Mouse (Mus musculus) cerebellum, adult 18-20 months (tissue): ENCODE results near the gene Plcb4.

Source experiments
- DNase-seq, 2 experiments: peaks; one replicate each; pipeline ENCODE4 v3.0.0; 2021

Gene Plcb4

DNA sequence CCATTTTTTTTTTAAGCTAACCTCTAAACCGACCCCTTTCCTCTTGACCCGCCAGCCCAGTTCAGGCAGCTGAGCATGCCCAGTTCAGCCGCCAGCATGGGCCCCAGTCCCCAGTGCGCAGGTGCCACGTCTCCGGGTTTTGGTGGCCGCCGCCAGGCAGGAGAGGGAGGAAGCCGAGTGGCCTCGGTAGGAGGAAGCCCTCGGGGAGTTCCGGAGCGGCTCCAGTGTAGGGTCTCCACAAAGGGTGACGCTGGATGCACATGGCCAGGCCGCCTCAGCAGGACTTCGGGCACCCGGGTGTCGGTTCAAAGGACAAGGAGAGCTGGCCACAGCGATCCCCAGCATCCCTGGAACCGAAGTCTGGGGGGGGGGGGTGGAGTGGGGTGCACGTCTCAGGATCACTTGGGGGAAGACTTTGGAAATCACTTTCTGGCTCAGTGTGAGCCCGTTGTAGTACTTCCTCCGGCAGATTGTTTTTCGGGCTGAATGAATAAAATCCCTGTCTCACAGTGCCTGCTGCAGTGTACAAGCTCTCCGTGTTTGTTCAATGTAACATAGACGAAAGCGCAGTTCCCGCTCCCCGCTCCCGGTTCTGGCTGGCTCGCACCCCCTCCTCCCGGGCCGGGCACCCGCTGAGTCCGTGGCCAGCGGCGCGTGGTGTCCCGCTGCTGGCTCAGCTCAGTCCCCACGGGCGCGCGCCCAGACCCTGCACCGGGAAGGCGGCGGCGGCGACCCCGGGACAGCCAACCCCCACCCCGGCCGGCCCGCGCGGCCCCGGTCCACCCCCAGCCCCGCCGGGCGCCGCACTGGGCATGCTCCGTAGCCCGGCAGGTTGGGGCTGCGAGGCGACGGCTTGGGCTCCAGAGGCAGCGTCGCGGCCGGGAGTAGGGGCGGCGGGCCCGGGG, at the start of gene Plcb4:
Gene Plcb4 (plus strand): TSS at position 526 of the 905 bp plus-strand sequence.
- DNase-seq: peak; percentile 92 to 94

DNA sequence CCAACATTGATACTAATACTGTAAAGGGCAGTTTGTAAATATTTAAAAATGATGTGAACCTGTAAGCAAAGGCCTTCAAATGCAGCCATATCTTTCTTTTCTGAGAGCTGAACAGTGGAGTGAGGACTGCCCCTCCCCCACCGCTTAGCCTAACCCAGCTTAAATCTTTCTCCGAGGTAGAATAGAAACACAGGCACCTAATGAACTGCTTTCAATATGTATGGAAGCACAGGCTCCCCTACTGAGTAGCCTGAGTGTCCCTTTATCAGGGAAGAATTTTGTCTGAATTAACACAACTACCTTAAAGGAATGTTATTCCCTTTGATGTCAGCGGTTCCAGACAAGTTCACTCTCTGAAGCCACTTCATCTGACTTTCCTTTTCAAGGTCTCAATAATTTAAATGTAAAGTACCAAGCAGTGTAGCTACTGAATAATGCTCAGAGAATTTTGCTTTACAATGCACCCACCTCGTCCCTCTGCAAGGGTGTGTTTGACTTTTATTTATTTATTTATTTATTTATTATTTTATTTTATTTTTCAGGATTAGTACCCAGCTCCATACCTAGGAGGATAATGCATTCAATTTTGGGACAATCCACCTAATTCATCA, 44.1 kb upstream of the Plcb4 start:
- DNase-seq: no peak

DNA sequence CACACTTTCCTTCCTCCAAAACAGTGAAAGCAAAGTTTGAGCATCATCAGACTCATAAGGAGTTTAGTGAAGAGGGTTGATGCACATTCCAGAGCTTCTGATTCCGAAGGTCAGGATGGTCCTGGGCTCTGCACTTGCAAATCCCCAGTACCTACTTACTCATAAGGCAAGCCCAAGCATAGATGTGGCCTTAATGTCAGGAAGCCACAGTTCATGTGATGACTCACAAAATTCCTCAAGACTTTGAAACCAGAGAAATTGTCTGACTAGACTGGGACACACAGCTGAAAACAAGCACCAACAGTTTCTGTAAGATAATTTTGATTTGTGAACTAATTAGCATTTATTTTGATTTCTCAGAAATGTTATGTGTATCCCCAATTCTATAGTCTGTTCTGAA, 42.7 kb upstream of the Plcb4 start:
- no peak for DNase-seq

DNA sequence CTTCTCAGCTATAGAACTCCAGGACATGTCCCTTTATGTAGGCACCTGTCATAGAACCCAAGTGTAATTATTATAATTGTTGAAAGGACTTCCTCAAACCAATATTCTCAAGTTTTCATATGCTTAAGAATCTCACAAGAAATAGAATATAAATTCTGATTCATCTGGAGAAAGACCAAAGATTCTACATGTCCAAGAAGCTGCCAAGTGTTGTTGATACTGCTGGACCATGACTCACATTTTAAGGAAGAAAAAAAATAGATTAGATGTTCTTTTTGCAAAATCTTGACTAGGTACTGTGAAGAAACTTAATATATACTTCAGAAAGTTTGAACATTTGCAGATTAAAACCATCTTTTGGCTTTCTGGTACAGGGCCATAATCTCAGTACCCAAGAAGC, 40.3 kb upstream of the Plcb4 start:
- DNase-seq: no peak

DNA sequence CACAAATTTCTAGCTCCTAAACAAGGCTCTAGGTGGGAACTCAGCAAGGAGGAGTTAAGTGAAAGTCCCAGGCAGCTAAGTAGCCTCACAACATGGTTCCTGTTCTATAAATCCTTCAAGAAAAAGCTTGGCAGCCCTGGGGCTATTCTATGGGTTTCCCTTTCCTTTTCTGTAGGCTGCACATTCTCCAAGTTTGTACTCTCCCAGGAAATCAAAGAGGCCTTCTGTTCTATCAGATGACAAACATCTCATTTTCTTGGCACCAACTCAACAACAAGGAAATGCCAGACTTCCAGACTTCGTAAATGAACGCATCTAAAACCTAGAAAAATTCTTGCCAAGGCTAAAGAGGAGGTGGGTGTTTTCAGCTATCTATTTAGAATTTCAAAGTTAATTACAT, 38.9 kb upstream of the Plcb4 start:
- DNase-seq: no peak

DNA sequence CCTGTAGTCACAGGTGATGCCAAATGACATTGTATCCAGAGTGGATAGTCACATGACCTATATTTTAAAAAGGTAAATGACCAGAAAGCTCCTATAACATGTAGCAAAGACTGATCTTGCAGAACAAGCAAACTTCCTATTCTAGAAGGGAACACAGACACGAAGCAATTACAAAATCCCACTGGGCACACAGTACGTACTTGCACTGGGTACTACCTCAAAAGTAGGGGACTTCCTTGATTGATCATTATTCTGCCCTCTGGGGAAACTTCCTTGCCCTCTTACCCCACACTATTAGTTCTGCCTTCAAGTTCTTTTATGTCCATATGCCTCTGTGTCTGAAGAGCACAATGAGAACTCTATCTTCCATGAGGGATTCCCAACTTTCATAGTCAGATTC, 31.0 kb upstream of the Plcb4 start:
- no peak for DNase-seq

DNA sequence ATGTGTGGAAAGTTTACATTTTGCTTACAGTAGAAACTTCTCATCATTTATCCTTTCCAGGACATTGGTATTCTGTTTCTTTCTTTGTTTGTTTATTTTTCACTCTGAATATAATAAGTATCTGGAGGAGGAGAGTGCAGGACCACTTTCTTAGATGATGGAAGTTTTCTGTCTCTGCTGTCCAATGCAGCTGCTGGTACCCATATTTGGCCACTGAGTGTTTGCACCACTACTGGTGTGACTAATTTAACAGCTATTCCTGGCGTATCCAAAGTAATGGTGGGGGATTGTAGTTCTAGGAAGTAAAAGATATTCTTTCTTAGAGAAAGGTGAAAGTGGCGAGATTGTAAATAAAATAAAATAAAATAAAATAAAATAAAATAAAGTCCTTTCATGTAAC, 21.6 kb upstream of the Plcb4 start:
- DNase-seq: no peak

DNA sequence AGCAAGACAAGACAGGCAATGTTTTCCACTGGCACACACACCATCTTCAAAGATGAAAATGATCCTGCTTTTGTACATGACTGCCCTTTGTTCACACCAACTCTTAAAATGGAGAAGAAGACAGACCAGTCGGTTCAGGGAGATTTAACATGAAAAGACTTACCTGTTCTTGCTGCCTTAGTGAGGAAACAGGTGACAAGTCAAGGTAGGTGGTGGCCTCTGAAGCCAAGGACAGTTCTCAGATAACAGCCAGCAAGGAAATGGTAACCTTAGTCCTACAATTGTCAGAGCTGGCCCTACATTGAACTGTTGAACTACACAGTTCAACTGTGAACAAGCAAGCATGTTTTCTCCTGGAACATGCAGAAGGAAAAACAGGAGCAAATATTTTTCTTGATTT, 17.8 kb upstream of the Plcb4 start:
- DNase-seq: no peak

DNA sequence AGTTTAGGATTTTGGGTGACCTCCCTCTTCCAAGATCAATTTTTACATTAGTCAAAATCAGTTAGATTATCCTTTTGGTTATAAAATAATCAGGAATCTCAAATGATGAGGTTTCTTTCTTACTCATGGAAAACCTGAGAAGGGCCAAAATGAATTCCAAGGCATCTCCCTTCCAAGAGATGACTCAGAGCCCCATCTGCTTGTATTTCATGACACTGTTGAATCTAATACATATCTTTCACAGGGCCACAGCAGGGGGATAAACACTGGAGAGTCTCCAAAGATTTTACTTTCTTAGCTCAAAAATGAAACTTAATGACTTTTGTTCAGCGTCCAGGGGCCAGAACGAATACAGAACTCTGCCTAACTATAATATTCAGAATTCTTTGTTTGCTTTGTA, 17.2 kb upstream of the Plcb4 start:
- peak; percentile 74 to 82 for DNase-seq

DNA sequence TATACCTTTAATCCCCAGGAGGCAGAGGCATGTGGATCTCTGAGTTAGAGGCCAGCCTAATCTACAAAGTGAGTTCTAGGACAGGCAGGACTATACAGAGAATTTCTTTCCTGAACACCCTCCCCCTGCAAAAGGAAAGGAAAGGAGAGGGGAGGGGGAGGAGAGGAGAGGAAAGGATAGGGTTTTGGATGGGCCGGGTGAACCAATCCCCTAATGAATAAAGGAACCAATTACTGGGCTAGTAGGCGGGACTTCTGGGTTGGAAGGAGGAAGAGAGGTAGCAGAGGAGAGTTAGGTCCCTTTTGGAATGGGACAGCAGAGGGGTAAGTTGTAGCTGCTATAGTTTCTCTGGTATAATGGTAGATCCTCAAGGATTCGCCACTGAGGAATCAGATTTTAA, 12.6 kb upstream of the Plcb4 start:
- no peak for DNase-seq

DNA sequence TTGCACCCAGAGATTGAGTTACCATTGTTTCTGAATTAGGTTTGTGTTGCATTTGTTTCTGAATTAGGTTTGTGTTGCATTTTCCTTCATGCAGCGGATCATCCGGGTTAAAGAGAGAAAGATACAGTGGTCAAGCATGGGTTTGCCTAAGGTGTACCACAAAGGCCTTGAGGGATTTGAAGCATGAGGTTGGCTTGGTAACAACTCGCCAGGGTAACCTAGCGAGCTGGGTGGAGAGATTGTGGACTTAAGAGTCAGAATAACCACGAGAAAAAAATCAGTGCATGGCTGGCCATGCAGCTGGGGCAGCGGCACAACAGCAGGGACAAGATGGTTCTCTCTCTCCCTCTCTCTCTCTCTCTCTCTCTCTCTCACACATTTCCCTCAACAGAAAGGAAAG, 12.2 kb upstream of the Plcb4 start:
- no peak for DNase-seq

DNA sequence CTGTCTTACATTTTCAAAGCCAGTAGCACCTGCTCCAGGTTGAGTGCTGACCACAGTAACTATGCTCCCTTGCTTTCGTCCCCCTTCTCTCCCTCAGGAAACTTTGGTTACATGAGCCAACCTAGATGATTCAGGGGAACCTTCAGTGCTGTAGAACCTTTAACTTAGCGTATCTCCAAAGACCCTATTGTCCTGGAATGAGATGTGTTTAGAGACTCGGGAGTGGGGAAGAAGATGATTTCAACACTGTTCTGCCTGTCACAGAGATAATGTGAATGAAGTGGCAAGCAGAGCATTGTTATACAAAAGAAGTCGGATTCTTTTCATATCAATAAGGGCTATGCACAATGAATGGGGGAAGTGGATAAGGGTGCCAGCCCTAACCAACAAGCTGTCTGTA, 10.8 kb upstream of the Plcb4 start:
- DNase-seq: no peak

DNA sequence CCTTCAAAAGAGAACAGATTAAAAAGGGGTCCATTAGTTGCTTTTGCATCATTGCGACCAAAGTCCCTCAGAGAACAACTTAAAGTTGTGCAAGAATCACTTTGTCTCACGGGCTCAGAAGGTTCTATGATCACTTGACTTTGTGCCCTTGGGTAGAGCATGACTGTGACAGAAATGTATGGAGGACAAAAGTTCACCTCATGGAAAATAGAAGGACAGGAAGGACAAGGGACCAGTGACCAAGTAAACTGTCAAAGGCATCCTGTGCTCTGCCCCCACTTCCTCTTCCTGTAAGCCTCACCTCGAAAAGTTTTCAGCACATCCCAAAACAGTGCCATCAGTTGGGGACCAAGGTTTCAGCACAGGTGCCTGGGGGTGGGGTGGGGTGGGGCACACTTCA, 7.9 kb upstream of the Plcb4 start:
- no peak for DNase-seq

DNA sequence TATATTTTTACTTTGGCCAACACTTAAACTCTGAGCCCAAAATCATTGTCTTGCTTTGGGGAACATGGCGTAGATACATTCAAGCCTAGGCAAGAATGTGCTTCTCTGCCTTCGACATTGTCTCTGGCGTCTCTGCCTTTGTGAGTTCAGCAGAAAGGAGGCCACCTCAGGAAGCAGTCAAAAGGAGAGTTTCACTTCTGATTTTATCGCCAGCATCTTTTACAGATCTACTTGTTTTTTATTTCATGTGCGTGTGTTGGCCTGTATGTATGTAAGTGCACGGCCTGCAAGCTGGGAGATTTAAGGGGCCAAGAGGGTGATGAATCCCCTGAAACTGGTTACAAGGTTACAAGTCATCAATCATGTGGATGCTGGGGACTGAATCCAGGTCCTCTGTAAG, 6.8 kb upstream of the Plcb4 start:
- no peak for DNase-seq

DNA sequence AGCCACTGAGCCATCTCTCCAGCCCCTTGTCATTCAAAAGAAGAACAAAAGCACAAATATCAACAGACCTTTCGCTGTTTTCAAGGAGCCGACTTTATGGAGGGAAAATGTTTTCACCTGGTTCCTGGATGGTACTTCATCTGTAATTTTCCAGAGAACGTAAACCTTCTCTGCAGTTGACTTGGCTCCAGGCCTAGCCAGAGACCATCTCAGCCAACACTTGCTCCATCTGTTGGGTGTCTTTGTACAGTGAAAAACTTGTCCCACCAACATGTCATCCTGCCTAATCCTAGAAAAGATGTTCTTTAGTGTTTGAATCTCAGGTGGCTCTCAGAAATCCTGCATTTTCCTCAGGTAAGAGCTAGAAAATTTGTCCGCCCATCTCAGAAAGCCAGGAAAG, 6.4 kb upstream of the Plcb4 start:
- DNase-seq: peak; percentile 30 to 34

DNA sequence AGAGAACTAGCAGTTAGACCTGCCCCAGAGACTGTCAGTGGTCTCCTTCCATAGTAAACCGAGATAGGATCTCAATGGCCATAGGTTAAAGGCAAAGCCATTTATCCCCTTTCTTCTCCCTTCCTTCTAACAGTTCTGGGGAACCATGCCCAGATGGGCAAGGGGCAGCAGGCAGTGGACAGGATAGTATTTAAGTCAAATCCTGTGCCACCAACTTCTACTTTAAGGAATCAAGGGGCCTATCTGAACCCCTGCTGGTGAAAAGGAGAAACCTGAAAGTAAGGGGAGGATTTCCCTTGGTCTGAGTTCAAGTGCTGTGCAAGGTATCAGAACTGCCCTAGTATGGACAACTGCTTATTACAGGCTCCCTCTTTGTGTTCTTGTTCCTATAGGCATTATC, 2.9 kb upstream of the Plcb4 start:
- no peak for DNase-seq

DNA sequence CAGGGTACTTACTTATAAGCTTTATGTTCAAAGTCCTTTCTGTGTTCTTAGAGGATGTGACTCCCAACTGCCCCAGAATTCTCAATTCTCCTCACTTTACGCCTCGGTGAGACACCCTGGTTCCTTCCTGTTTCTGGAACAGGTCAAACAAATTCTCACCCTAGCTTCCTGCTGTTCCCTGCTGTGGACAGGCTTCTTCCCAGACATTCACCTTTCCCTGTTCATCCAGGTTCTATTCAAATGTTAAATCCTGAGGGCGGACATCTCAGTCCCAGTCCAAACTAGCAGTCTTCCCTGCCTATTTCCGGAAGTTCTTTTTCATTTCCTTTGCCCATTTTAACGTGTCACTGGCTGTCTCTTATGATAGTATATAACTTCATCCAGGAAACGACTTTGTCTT, 2.2 kb upstream of the Plcb4 start:
- no peak for DNase-seq

DNA sequence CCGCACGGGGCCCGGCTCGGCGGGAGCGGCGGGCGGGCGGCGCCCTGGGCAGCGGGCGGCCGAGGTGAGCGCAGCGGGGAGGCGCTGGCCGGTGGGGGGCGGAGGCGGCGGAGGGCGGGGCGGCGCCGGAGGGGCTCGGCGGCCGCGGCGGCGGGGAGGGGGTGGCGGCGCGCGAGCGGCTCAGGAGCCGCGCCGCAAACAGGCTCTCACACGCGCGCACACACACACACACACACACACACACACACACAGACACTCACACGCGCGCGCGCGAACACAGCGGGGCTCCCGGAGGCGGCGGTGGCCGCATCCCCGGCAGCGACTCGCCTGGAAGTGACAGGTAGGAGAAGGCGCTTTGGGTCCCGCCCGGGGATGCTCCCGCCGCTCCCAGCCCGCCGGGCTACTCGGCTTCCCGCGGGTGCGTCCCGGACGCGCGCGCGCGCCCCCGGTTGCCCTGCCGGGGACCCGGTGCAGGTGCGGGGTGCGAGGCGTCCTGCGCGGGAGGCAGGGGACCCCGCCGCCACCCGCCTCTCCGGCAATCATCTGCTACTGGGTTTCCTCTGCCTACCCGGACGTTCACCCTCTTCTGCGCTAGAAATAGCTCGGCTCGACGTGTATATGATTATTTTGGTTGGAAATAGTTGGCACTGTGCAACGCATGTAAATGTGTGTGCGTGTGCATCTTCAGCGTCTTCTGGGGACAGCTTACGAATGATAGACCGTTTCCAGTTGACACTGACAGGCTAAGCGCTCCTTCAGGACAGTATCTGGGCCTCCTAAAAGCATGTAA, 775 bp downstream of the Plcb4 start:
- peak; percentile 66 to 84 for DNase-seq

DNA sequence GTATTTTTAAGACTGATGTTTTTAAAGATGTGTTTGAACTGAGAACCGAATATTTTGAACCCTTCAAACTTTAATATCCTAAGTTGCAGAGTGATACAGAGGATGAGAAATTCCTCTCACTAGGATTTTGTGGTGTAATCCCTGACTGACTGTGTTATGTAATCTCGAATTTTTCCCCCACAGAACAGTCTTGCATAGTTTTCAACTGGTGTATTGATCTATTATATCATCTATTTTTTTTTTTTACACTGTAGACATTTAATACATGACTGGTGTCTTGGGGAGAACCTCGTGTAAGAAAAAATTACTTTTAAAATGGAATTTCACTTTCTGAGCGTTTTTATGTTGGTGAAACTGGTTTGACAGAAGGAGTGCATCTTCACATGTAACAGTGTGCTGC, 2.0 kb downstream of the Plcb4 start:
- DNase-seq: no peak

DNA sequence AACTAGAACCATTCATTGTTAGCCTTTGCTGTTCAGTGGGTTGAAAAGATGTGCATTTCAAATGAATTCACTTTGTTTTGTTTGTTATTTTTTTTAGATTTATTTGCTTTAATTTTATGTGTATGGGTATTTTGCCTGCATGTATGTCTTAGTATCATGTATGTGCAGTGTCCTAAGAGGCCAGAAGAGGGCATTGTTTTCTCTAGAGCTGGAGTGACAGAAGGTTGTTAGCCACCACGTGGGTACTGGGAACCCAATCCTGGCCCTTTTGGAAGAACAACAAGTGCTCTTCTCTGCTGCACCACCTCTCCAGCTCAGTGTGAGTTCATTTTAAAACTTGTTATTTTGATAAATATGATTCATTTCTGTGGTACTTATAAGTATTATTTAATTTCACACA, 5.0 kb downstream of the Plcb4 start:
- no peak for DNase-seq

DNA sequence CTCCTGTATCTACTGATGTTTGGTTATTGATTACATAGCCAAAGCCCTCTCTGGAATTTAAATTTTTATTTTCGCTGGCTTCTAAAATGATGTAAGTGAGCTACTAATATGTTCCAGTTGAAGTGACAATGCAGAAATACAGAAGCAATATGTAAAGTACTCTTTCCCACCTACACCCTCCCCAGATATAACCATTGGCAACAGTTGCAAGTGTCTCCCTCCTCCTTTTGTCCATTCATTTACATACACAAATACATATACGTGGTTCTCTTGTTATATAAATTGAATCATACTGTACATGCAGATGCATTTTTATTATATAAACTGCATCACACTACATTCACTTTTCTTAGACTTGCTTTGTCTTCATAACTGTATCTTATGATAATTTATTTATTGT, 8.7 kb downstream of the Plcb4 start:
- DNase-seq: no peak

DNA sequence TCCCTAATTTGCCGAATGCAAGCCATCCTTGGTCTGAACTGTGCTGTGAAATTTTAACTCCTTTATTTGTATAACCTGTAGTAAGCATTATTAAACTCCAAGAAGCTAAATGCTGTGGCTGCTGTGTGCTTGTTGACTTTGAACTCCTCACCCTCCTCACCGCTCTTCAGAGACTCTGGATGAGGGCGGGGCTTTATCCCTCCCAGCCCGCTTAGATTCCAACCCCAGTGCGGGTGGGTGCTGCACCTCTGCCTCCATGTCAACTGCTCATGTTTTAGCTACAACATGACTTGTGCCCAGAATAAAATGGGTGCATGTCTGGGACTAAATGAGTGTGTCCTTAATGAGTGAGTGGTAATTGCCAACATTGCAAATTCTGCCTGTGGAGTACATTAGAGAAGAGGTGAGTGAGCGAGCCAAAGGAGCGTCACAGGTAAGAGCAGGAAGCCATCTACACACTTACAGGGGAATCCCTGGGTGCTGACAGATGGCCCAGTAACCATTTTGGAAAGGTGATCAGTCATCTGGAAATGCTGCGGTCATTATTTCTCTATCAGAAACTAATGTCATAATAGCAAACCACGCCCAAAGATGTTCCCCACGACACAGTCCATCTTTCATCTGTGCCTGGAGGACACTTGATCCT, 13.8 kb downstream of the Plcb4 start:
- peak; percentile 66 to 67 for DNase-seq

DNA sequence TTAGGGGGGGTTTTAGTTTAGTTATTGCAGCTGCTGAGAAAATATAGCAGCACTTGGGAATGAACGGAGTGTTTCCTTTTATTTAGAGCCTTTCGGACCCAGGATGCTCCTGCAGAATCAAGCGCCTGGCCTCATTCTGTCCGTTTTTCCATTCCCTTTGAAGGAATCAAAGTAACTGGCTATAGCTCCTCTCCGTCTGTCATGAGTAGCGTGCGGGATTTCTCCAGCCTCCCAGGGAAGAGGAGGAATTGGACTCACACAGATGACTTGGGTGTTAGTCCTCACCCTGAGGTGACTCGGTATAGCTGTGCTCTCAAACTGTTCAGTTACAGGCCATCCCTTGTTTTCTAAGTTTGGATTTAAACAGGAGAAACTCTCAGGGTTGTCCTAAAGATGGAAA, 14.8 kb downstream of the Plcb4 start:
- DNase-seq: peak in 1 of 2 experiments; percentile 55
